Mouse (Mus musculus) heart, embryonic 10.5 days (tissue): Measurements from ENCODE around the gene Nckap5. TPM values are rescaled to one million over a fixed set of nuclear protein-coding genes. Genes with fewer than 3 reads are reported as not detected.
"Not testable (repeated sequence)": the region's sequence is repeated elsewhere in the genome, so short reads cannot be mapped to it uniquely, and the experiment has no call there.

Experiments used
- DNase-seq: peaks from one replicate; pipeline ENCODE4 v3.0.0-alpha.2; 2017; ENCODE audit warnings: low spot score
- H3K27ac ChIP-seq: fragments of 300-500 bp; sonication (generic); 2 replicates; pipeline ENCODE4 v1.5.1; 2016; ENCODE audit warnings: mild to moderate bottlenecking
- H3K27me3 ChIP-seq: fragments of 300-500 bp; sonication (generic); 2 replicates; pipeline ENCODE4 v1.6.1; 2016; ENCODE audit warnings: mild to moderate bottlenecking; ENCODE audit not compliant: poor library complexity, insufficient read depth, severe bottlenecking
- H3K36me3 ChIP-seq: fragments of 300-500 bp; sonication (generic); 2 replicates; pipeline ENCODE4 v1.6.1; 2016; ENCODE audit warnings: mild to moderate bottlenecking, moderate library complexity
- H3K4me1 ChIP-seq: fragments of 300-500 bp; sonication (generic); 2 replicates; pipeline ENCODE4 v1.6.1; 2016; ENCODE audit warnings: mild to moderate bottlenecking
- H3K4me3 ChIP-seq: fragments of 300-500 bp; sonication (generic); 2 replicates; pipeline ENCODE4 v1.5.1; 2016; ENCODE audit warnings: mild to moderate bottlenecking, moderate library complexity
- H3K9me3 ChIP-seq: fragments of 300-500 bp; sonication (generic); 2 replicates; pipeline ENCODE4 v1.6.1; 2016; ENCODE audit warnings: mild to moderate bottlenecking, moderate library complexity
- WGBS: fragments of 180-500 bp; shearing (Covaris S2); methylation state at CpG from one replicate; pipeline ENCODE4 v1.1.7; 2016; 5-methylcytosine and 5-hydroxymethylcytosine counted together
- polyA plus RNA-seq: library from polyadenylated mRNA; unstranded; fragments of >200 nt; fragmentation: Nextera tagmentation; extraction: Ambion mirVana; gene quantifications from 2 replicates; pipeline ENCODE4 v1.2.1, GENCODE M21; 2016

The Nckap5 gene
- polyA plus RNA-seq, 1 experiment from 2014 or later = 2.3 TPM

DNA sequence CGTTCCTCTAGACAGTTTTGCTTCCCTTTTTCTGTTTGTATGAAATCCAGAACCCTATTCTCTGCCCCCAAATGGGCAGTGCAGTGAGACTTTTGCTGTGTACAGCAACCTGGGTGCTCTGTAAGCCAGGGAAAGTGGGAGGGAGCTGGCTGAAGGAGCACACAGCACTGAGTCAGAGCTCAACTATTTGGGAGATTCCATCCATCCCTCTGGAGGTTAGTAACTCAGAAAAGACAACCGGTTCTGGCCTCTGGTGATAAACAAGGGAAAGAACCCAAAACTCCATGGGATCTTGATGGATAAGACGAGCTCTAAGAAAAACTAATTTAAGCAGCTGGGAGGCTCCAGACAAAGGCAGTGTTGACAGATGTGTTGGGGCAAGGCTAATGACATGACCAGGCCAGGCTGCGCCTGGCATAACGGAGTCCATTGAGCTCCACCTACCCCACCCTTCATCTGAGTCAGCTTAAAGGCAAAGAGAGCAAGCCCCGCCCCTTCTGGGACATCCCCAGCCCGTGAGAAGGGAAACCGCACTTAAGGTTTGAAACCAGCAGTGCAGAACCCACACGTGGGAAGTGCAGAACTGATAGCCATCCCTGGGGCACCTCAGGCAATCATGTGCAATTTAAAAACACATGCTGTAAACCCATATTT lies 13.1 kb downstream of the Nckap5 start:
- Histone ChIP-seq H3K27me3 (no peaks in the 10 kb centered on the region), H3K36me3 (no peaks in the 10 kb centered on the region), H3K4me1 (peaks cover 9% of the 10 kb centered on the region), H3K9me3 (no peaks in the 10 kb centered on the region), H3K27ac (0 out of 2 replicates have a peak overlapping the region, but pooled peaks have one; percentile 22), H3K4me3 (no peak overlapping the region)
- DNase-seq = peak; percentile 80
- WGBS = 16% methylated on average over 9 of the region's 9 CpGs

DNA sequence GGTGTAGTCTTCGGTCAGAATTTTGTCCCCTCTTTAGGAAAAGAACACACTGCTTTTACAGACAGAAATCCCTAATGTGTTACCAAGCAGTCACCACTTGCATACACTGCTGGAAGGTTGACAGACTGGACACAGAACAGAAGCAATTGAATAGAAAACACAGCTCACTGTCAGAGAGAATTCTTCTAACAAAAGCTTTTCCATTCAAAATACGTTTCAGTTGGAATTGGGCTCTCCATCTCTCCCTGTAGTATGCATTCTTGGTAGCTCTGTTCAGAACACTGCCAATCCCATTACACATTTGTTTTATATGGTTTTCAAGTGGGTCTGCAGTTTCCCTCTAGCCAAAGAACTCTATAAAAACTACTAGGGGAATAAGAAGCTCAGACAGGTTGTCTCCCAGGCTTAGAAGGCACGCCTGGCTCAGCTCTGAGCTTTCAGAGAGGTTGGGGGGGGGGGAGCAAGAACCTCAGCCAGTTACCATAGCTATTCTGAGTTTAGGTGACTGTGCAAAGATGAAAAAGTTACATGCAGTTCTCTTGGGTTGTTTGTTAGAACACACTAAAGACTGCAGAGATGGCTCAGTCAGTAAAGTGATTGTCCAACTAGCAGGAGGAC lies 23.5 kb downstream of the Nckap5 start:
- Histone ChIP-seq H3K27me3 (no peaks in the 10 kb centered on the region), H3K36me3 (no peaks in the 10 kb centered on the region), H3K4me1 (no peaks in the 10 kb centered on the region), H3K9me3 (no peaks in the 10 kb centered on the region), H3K27ac (no peak overlapping the region), H3K4me3 (no peak overlapping the region)
- no peak for DNase-seq
- 62% methylated on average over 3 of the region's 3 CpGs for WGBS

DNA sequence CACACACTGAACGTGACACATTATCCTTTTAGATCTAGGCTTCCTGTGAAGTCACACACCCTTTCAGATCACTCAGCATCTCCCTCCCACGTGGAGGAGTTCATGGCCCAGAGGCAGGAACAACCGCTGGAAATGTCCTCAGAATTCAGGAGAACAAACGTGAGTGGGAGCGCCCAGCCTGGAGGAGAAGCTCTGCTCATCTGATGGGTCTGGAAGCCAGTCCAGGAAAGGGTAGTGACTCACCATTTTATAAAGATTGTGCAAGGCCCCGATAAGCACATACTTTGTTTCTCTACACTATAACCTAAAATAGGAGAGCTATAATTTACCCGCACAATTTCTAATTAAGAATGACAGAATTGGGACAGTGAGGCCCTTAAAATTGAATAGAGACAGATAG lies 24.1 kb downstream of the Nckap5 start:
- Histone ChIP-seq H3K27me3 (no peaks in the 10 kb centered on the region), H3K4me1 (peaks cover 5% of the 10 kb centered on the region; the same call in 1 of the 2 replicates), H3K4me3 (no peak overlapping the region), H3K27ac (no peak overlapping the region), H3K36me3 (no peaks in the 10 kb centered on the region), H3K9me3 (no peaks in the 10 kb centered on the region)
- WGBS = 61% methylated on average over 7 of the region's 7 CpGs
- peak; percentile 55 for DNase-seq

DNA sequence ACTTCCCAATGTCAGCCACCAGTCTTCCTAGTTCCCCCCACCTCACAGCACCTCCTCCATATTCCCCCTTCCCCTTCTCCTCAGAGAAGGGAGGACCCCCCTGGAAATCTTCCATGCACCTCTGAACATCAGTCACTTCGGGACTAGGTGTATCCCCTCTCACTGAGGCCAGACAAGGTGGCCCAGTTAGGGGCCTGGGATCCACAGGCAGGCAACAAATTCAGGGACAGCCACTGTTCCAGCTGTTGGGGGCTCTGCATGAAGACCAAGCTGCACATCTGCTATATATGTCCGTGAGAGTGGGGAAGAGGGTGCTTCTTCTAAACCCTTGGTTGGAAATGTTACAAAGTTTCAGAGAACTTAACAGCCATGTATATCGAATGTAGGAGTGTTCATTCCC lies 28.2 kb downstream of the Nckap5 start:
- peak; percentile 52 for DNase-seq
- Histone ChIP-seq H3K4me1 (peaks cover 21% of the 10 kb centered on the region), H3K27me3 (no peaks in the 10 kb centered on the region), H3K36me3 (no peaks in the 10 kb centered on the region), H3K9me3 (no peaks in the 10 kb centered on the region), H3K4me3 (no peak overlapping the region), H3K27ac (no peak overlapping the region)
- WGBS = 81% methylated on average over 3 of the region's 3 CpGs

DNA sequence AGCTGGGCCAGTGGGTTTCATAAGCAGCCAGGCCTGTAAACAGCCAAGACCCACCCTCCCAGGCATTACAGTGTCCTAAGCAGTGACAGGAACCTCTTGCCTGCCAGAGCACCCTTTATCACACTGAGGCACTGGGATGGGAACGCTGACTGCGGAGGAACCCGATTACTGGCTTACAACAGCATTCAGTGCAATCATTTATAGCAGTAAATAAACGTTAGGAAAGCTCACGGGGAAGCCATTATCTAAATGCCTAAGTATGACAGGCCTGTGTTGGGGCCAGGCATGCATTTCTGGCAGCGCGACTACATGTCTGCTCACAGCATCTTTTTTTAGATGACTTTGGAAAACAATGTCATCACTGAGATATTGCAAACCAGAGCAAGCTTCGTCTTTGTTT lies 28.9 kb downstream of the Nckap5 start:
- Histone ChIP-seq H3K27ac (peak overlapping the region; percentile 57; the same call in 1 of the 2 replicates), H3K4me3 (no peak overlapping the region), H3K4me1 (peaks cover 21% of the 10 kb centered on the region), H3K27me3 (no peaks in the 10 kb centered on the region), H3K36me3 (no peaks in the 10 kb centered on the region), H3K9me3 (no peaks in the 10 kb centered on the region)
- DNase-seq = peak; percentile 70
- 39% methylated on average over 8 of the region's 8 CpGs for WGBS

DNA sequence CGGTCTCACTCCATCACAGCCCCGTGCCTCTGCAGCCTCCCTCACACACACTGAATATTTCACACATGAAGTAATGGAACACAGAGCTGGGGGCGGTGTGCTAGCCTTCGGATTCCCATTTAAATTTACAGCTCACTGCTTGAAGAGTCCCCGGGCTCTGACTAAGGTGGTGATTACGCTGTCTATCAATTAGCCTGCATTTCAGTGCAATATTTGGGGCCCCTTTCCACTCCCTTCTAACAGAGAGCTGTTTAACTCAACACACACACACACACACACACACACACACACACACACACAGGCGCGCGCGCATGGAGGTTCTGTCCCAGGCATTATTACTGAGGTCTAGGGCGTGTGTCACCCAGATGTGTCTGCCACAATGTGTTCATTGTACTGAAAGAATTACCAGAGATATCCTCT lies 31.2 kb downstream of the Nckap5 start:
- WGBS = 59% methylated on average over 11 of the region's 11 CpGs
- no peak overlapping the region for H3K4me3 ChIP-seq
- H3K36me3 ChIP-seq = no peaks in the 10 kb centered on the region
- H3K27me3 ChIP-seq = no peaks in the 10 kb centered on the region
- DNase-seq = peak; percentile 74
- no peaks in the 10 kb centered on the region for H3K9me3 ChIP-seq
- H3K4me1 ChIP-seq = peaks cover 21% of the 10 kb centered on the region
- no peak overlapping the region; the same call in 1 of the 2 replicates for H3K27ac ChIP-seq

DNA sequence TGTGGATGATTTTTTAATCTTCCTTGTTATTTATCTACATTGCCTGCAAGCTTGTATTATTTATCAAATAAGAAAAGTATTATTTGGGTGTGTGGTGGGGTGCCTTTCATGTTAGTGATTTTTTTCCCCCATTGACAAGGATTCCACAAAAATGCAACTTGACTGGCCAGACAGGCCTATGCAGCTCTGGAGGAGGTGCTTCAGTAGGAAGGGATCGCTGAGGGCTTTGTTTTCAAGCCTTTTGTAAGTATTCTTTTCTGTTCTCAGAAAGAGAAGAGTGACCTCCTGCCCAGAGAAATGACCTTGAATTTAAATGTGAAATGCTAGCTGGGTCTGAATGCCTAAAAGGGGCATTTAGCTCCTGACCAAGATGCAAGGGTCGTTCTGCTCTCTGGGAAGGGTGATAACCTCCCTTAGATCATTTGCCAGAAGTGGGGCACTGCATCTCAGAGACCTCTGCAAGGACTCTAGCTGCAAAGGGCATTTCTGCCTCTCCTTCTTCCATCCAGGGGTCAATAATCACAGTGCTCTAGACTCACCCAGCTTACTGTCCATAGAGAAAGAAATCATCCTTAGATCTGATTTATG lies 50.2 kb downstream of the Nckap5 start:
- not testable (repeated sequence) for H3K9me3 ChIP-seq, H3K36me3 ChIP-seq, H3K27me3 ChIP-seq, H3K4me3 ChIP-seq, DNase-seq, H3K4me1 ChIP-seq, H3K27ac ChIP-seq
- WGBS = no CpG with 5 or more reads among the region's 2 CpGs

DNA sequence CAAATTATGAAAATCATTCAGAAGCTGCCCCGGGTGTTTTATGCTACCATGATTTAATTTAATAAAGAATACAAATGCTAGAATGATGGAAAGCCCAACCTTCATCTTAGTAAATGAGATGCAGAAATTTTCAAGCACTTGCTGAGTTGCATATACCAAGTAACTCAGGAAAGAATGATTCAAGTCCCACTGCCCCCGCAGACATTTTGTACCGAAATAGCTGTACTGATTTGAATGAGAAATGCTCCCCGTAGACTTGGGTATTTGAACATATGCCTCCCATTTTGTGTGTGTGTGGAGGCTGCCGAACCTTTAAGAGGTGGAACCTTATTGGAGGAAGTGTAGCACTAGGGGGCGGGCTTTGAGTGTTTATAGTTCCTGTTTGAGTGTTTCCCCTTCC lies 56.7 kb downstream of the Nckap5 start:
- not testable (repeated sequence) for H3K36me3 ChIP-seq, H3K4me3 ChIP-seq, H3K27me3 ChIP-seq, DNase-seq, H3K9me3 ChIP-seq, H3K27ac ChIP-seq, H3K4me1 ChIP-seq
- WGBS = no CpG with 5 or more reads among the region's 6 CpGs

DNA sequence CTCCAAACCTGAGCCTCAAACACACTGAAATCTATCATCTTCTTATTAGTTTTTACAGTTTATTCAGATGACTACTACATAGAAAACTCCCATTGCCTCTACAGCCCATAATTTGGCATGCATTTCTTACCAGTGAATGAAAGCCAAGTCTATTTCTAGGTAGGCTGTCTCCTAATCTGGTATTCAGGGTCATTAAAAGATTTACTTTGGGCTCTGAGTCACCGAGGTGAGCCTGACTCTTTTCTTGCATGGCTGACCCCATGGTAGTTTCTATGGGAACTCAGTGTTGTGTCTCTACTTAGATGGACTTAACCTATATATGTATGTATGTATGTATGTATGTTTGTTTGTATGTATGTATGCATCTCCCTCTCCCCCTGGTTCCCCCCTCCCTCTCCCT lies 63.6 kb downstream of the Nckap5 start:
- Histone ChIP-seq H3K27ac (no peak overlapping the region), H3K9me3 (no peaks in the 10 kb centered on the region), H3K4me1 (no peaks in the 10 kb centered on the region), H3K4me3 (no peak overlapping the region), H3K27me3 (no peaks in the 10 kb centered on the region), H3K36me3 (no peaks in the 10 kb centered on the region)
- 81% methylated on average over 1 of the region's 1 CpGs for WGBS
- no peak for DNase-seq

DNA sequence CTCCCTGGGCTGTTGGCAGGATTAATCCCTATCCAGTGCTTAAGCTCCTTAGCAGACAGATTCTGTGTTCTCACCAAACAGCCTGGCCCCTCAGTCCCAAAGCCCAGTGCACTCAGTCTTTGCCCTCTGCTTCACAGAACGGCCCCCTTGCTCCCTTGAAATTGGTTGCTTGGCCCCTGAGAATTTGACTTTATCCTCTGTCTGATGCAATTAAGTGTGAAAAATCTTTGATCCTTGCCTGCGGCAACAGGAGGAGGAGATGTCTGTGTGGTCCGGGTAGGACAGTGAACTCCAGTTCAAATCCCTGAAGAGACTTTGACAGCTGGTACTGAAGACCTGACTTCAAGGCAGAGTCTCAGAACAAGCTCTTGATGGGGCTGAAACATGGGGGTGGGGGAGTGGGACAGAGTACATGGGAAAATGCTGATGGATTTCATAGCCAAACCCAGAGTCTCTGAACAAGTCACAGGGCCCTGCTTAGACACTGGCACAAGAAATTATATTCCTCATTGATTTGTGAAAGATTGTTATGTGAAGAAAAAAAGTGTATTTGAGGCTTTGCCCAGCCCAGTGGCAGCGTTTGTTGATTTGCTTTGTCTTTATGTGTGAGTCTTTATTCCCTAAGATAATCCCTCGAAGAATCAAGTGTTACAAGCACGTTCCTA lies 65.0 kb downstream of the Nckap5 start:
- Histone ChIP-seq H3K9me3 (no peaks in the 10 kb centered on the region), H3K27ac (no peak overlapping the region), H3K27me3 (no peaks in the 10 kb centered on the region), H3K36me3 (no peaks in the 10 kb centered on the region), H3K4me1 (no peaks in the 10 kb centered on the region), H3K4me3 (no peak overlapping the region)
- DNase-seq = no peak
- WGBS = 69% methylated on average over 6 of the region's 6 CpGs

DNA sequence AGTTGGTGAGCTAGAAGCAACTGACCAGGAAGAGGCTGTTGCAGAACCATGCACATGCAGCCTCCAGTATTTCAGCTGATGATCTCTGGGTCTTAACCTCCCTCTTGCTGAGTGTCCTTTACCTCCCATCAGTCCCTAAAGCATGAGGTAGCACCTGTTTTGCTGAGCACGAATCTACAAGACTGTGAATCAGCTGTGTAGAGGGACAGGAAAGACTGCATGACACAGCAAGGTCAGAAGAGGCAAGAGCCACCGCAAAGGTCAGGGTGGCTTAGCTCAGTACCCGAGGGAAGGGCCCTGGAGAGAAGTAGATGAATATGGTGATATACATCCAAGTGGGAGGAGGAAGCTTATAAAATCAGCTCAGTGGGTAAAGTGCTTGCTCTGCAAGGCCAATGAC lies 66.4 kb downstream of the Nckap5 start:
- 72% methylated on average over 3 of the region's 3 CpGs for WGBS
- Histone ChIP-seq H3K9me3 (no peaks in the 10 kb centered on the region), H3K36me3 (no peaks in the 10 kb centered on the region), H3K27me3 (no peaks in the 10 kb centered on the region), H3K27ac (no peak overlapping the region), H3K4me1 (no peaks in the 10 kb centered on the region), H3K4me3 (no peak overlapping the region)
- no peak for DNase-seq

DNA sequence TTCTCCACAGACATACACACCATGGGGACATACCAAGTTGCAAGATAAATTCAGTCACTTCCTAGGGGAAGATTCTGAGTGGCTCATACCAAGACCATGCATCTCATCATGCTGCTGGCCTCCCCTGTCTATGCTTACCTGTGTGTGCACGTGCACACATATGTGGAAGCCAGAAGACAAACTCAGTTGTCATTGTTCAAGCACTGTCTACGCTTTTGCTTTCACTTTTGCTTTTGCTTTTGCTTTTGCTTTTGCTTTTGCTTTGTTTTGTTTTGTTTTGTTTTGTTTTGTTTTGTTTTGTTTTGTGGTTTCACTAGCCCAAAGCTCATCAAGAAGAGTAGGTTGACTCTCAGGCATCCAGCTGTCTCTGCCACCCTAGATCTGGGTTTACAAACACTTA lies 67.4 kb downstream of the Nckap5 start:
- Histone ChIP-seq H3K36me3 (no peaks in the 10 kb centered on the region), H3K27me3 (no peaks in the 10 kb centered on the region), H3K27ac (no peak overlapping the region), H3K4me3 (no peak overlapping the region), H3K9me3 (no peaks in the 10 kb centered on the region), H3K4me1 (no peaks in the 10 kb centered on the region)
- 86% methylated on average over 2 of the region's 2 CpGs for WGBS
- DNase-seq = no peak

DNA sequence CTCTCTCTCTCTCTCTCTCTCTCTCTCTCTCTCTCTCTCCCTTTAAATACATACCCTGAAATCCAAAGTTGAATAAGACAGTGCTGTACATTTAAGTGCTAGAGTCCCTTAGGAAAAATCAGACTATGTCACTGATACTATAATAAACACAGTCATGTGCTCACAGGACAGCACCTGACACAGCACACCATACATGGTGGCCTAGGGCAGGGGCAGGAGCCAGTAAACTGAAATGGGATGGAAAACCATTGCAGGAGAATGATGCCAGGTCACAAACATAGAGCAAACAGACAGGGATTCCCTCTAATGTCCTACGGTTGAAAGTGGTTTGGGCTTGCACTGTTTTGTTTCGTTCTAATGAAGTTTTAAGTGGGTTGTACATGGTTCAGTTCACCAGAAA lies 70.2 kb downstream of the Nckap5 start:
- DNase-seq = no peak
- no peaks in the 10 kb centered on the region for H3K36me3 ChIP-seq
- H3K27ac ChIP-seq = no peak overlapping the region
- H3K9me3 ChIP-seq = no peaks in the 10 kb centered on the region
- no peak overlapping the region for H3K4me3 ChIP-seq
- H3K4me1 ChIP-seq = no peaks in the 10 kb centered on the region
- 81% methylated on average over 2 of the region's 2 CpGs for WGBS
- no peaks in the 10 kb centered on the region for H3K27me3 ChIP-seq
